Mouse (Mus musculus): ENCODE results near the gene Sds. TPM values are rescaled to one million over a fixed set of nuclear protein-coding genes. Genes with fewer than 3 reads are reported as not detected.

Gene Sds
- total and polyA plus RNA-seq, 2 experiments from 2014 or later = 0.20 TPM; not detected in 1

DNA sequence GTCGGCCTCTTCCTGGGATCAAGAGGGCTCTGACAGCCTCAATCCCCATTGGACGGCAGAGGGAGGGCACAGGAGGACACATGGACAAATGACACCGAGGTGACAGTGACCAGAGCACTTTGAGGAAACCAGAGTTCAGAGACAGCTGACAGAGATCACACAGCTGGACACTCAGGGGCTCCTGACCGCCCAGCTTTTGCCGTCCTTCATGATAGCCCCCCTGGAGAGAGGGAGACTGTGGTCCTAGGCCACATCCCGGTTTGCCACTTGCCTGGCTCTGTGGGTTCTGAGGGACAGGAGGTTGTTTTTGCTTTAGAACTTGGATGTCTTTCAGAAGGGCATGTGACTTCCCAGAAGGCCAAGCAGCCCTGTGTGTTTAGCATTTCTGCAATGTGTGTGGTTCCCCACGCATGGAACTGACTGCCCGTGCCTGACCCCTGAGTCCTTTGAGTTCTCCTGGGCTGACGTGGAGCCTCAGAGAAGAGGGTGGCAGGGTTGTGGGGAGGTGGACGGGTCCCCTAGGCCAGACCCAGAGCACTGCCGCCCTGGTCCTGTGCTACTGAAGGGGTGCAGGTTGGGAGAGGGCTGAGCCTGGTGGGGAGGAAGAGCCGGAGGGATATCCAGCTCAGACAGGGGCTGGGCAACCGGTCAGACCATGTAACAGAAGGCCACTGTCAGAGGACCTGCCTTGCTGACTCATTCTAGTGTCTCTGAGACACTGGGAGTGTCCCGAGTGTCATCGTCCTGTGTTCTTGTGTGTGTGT is 40.1 kb downstream of the Sds start:
- Histone ChIP-seq H3K4me3 (ENCODE audit: low read length) (no peak overlapping the region), H3K4me1 (ENCODE audit: insufficient read depth, low read length) (no peaks in the 10 kb centered on the region), H3K27me3 (ENCODE audit: insufficient read depth, low read length) (no peaks in the 10 kb centered on the region), H3K9ac (replicated peaks; ENCODE audit: low read length) (no peak overlapping the region), H3K36me3 (ENCODE audit: insufficient read depth, low read length) (no peaks in the 10 kb centered on the region), H3K4me2 (ENCODE audit: low read depth, low read length) (no peak overlapping the region), H3K9me3 (ENCODE audit: low read length) (no peaks in the 10 kb centered on the region), H3K27ac (no peak overlapping the region)
- 66% methylated on average over 15 of the region's 15 CpGs for WGBS
- TF ChIP-seq CTCF (IDR thresholded peaks at IDR 0.05; ENCODE audit: low read depth) = no peak
- 0 out of 2 replicates have a peak, but pooled peaks have one; percentile 27 for ATAC-seq
- DNase-seq (ENCODE audit: low spot score) = no peak

DNA sequence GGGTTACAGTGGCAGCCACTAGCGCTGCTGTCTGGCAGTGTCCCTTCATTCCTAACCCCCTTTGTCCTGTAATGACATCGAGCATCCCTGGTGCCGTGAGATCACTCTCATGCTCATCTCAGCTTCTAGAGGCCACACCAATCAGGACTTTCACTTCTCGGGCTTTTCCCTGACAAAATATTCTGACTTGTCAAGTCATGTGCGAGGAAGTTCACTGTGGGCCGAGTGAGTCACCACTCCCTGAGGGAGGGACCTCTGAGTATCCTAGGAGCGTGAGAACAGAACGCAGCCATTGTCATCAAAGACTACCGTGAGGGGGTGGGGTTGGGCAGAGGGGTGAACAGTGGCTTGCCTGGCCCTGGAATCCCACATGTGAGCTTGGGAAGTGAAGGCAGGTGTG is 41.2 kb downstream of the Sds start:
- TF ChIP-seq CTCF (IDR thresholded peaks at IDR 0.05; ENCODE audit: low read depth) = no peak
- ATAC-seq = no peak
- no peaks in the 10 kb centered on the region for H3K27me3 ChIP-seq (ENCODE audit: insufficient read depth, low read length)
- no peaks in the 10 kb centered on the region for H3K9me3 ChIP-seq (ENCODE audit: low read length)
- 41% methylated on average over 9 of the region's 9 CpGs for WGBS
- H3K27ac ChIP-seq = no peak overlapping the region
- H3K4me1 ChIP-seq (ENCODE audit: insufficient read depth, low read length) = no peaks in the 10 kb centered on the region
- no peak for DNase-seq (ENCODE audit: low spot score)
- H3K36me3 ChIP-seq (ENCODE audit: insufficient read depth, low read length) = no peaks in the 10 kb centered on the region
- H3K4me2 ChIP-seq (ENCODE audit: low read depth, low read length) = no peak overlapping the region
- H3K9ac ChIP-seq (replicated peaks; ENCODE audit: low read length) = no peak overlapping the region
- no peak overlapping the region for H3K4me3 ChIP-seq (ENCODE audit: low read length)

DNA sequence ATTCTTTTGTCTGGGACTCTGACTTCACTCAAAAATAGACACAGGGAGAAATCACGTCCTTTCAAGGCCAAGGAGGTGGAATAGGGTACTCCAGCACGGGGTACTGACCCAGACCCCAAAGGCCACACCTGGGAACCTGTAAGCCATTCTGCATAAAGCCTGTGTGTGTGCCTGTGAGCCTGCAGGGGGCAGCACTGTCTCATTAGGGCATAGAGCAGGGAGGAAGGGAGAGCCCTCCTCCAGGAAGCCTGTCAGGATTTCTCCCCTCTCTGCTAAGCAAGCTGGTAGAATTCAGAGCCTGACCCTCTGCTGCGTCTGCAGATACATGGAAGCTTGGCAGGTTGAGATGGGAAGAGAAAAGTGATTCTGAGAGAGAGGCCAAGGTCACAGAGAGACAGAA is 46.3 kb downstream of the Sds start:
- peak; percentile 51 for TF ChIP-seq CTCF (IDR thresholded peaks at IDR 0.05; ENCODE audit: low read depth)
- DNase-seq (ENCODE audit: low spot score) (no peak), ATAC-seq (no peak)
- Histone ChIP-seq H3K4me2 (ENCODE audit: low read depth, low read length) (no peak overlapping the region), H3K27me3 (ENCODE audit: insufficient read depth, low read length) (no peaks in the 10 kb centered on the region), H3K4me3 (ENCODE audit: low read length) (no peak overlapping the region), H3K36me3 (ENCODE audit: insufficient read depth, low read length) (no peaks in the 10 kb centered on the region), H3K9me3 (ENCODE audit: low read length) (no peaks in the 10 kb centered on the region), H3K9ac (replicated peaks; ENCODE audit: low read length) (no peak overlapping the region), H3K27ac (no peak overlapping the region), H3K4me1 (ENCODE audit: insufficient read depth, low read length) (no peaks in the 10 kb centered on the region)
- WGBS = 75% methylated on average over 3 of the region's 3 CpGs

DNA sequence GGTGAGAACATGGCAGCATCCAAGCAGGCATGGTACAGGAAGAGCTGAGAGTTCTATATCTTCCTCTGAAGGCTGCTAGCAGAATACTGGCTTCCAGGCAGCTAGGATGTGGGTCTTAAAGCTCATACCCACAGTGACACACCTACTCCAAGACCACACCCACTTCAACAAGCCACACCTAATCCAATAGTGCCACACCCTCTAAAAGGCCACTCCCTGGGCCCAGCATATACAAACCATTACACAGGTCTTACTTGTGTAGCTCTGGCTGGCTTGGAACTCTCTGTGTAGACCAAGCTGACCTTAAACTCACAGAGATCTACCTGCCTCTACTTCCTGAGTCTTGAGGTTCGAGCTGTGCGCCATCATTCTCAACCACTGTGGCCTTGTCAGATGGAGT is 48.4 kb downstream of the Sds start:
- Histone ChIP-seq H3K9me3 (ENCODE audit: low read length) (no peaks in the 10 kb centered on the region), H3K4me1 (ENCODE audit: insufficient read depth, low read length) (no peaks in the 10 kb centered on the region), H3K4me3 (ENCODE audit: low read length) (no peak overlapping the region), H3K4me2 (ENCODE audit: low read depth, low read length) (no peak overlapping the region), H3K36me3 (ENCODE audit: insufficient read depth, low read length) (no peaks in the 10 kb centered on the region), H3K9ac (replicated peaks; ENCODE audit: low read length) (no peak overlapping the region), H3K27me3 (ENCODE audit: insufficient read depth, low read length) (no peaks in the 10 kb centered on the region), H3K27ac (no peak overlapping the region)
- ATAC-seq (no peak), DNase-seq (ENCODE audit: low spot score) (no peak)
- 91% methylated on average over 2 of the region's 2 CpGs for WGBS
- TF ChIP-seq CTCF (IDR thresholded peaks at IDR 0.05; ENCODE audit: low read depth) = no peak

DNA sequence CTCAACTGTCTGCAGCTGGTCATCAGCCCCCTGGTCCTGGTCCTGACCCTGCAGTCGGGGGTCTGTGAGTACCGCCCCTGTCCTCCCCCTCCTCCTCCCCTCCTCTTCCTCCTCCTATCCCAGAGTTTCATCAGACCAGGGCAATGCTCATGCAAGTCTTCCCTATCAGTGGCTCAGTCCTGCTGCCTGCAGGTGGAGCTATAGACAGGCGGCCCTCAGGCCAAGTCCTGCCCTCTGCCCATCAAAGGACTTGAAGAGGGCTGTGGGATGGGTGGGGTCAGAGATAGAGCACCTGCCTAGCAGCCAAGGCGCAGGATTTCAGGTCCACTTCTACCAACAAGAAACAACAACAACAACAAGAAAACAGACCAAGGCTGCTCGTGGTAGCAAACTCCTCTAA is 49.4 kb downstream of the Sds start:
- Histone ChIP-seq H3K9ac (replicated peaks; ENCODE audit: low read length) (no peak overlapping the region), H3K4me1 (ENCODE audit: insufficient read depth, low read length) (no peaks in the 10 kb centered on the region), H3K9me3 (ENCODE audit: low read length) (no peaks in the 10 kb centered on the region), H3K36me3 (ENCODE audit: insufficient read depth, low read length) (no peaks in the 10 kb centered on the region), H3K27ac (no peak overlapping the region), H3K4me3 (ENCODE audit: low read length) (no peak overlapping the region), H3K4me2 (ENCODE audit: low read depth, low read length) (no peak overlapping the region), H3K27me3 (ENCODE audit: insufficient read depth, low read length) (no peaks in the 10 kb centered on the region)
- ATAC-seq (peak; percentile 43; the same call in 1 of the 2 replicates), DNase-seq (ENCODE audit: low spot score) (no peak)
- peak; percentile 65 for TF ChIP-seq CTCF (IDR thresholded peaks at IDR 0.05; ENCODE audit: low read depth)
- WGBS = 39% methylated on average over 5 of the region's 5 CpGs

DNA sequence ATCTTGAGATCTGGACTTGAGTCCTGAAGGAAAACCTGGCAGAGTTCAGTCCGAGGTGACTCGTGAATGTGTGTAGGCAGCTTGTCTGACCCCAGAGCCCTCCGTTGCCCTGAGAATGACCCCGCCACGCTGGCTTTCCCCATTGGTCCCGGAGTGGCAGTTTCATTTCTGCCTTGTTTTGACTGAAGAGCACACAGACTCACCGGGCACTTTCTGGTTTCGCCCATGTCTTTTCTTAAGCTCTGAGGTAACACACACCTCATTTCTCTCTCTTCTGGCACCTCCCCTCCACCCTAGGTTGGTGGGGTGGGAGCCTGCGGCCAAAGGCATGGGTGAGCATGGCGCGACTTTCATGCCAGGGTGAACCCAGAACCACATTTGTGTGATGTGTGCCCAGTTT is 50.0 kb downstream of the Sds start:
- Histone ChIP-seq H3K9ac (replicated peaks; ENCODE audit: low read length) (no peak overlapping the region), H3K4me3 (ENCODE audit: low read length) (no peak overlapping the region), H3K9me3 (ENCODE audit: low read length) (no peaks in the 10 kb centered on the region), H3K4me1 (ENCODE audit: insufficient read depth, low read length) (no peaks in the 10 kb centered on the region), H3K36me3 (ENCODE audit: insufficient read depth, low read length) (no peaks in the 10 kb centered on the region), H3K4me2 (ENCODE audit: low read depth, low read length) (no peak overlapping the region), H3K27me3 (ENCODE audit: insufficient read depth, low read length) (no peaks in the 10 kb centered on the region), H3K27ac (no peak overlapping the region)
- DNase-seq (ENCODE audit: low spot score) = no peak
- no peak for TF ChIP-seq CTCF (IDR thresholded peaks at IDR 0.05; ENCODE audit: low read depth)
- ATAC-seq = no peak
- WGBS = 78% methylated on average over 11 of the region's 11 CpGs

DNA sequence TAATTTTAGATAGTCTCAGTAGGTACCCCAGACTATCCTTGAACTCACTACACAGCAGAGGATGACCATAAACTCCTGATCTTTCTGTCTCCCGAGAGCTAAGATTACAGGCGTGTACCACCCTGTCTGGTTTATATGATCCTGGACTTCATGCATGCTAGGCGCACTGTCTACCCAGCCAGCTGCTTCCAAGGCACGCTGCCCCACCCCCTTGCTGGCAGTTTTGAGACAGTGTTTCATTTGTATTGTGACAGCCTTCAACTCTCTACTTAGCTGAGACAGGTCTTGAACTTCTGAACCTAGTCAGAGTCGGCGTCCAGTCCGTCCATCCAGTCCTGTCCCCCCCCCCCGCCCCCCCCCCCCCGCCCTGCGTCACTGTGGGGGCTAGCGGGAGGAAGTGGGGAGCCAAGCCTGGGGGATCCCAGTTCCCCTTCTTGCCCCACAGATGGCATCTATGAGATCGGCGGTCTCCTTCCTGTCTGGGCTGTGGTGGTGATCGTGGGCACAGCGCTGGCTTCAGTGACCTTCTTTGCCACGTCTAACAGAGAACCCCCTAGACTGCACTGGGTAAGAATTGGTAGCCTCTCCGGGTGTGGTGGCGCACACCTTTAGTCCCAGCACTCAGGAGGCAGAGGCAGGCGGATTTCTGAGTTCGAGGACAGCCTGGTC is 51.1 kb downstream of the Sds start:
- WGBS = 90% methylated on average over 16 of the region's 20 CpGs
- DNase-seq (ENCODE audit: low spot score) = no peak

More for the DNA sequence above, 51.1 kb downstream of the Sds start:
- Histone ChIP-seq H3K4me2 (ENCODE audit: low read depth, low read length) (no peak overlapping the region), H3K27ac (no peak overlapping the region), H3K36me3 (ENCODE audit: insufficient read depth, low read length) (no peaks in the 10 kb centered on the region), H3K4me3 (ENCODE audit: low read length) (no peak overlapping the region), H3K9me3 (ENCODE audit: low read length) (no peaks in the 10 kb centered on the region), H3K9ac (replicated peaks; ENCODE audit: low read length) (no peak overlapping the region), H3K4me1 (ENCODE audit: insufficient read depth, low read length) (no peaks in the 10 kb centered on the region), H3K27me3 (ENCODE audit: insufficient read depth, low read length) (no peaks in the 10 kb centered on the region)
- ATAC-seq = no peak
- TF ChIP-seq CTCF (IDR thresholded peaks at IDR 0.05; ENCODE audit: low read depth) = no peak
